Mouse (Mus musculus) common myeloid progenitor, adult 5-6 weeks (primary cell): ENCODE results near the gene Nt5dc2. TPM values are rescaled to one million over a fixed set of nuclear protein-coding genes. Genes with fewer than 3 reads are reported as not detected.

Source experiments
- ATAC-seq: replicated peaks from 2 replicates; pipeline ENCODE4 v1.8.0; 2016; ENCODE audit warnings: low read depth, mild to moderate bottlenecking, moderate TSS enrichment, inconsistent platforms; ENCODE audit not compliant: poor library complexity, severe bottlenecking
- total RNA-seq: library from RNA; stranded (forward); fragments of 200-1000, 187-1606 nt; gene quantifications from 2 replicates; pipeline ENCODE4 v1.2.3, GENCODE M21; 2017

Gene Nt5dc2
- total RNA-seq, 1 experiment from 2014 or later, result 88.3 TPM

DNA sequence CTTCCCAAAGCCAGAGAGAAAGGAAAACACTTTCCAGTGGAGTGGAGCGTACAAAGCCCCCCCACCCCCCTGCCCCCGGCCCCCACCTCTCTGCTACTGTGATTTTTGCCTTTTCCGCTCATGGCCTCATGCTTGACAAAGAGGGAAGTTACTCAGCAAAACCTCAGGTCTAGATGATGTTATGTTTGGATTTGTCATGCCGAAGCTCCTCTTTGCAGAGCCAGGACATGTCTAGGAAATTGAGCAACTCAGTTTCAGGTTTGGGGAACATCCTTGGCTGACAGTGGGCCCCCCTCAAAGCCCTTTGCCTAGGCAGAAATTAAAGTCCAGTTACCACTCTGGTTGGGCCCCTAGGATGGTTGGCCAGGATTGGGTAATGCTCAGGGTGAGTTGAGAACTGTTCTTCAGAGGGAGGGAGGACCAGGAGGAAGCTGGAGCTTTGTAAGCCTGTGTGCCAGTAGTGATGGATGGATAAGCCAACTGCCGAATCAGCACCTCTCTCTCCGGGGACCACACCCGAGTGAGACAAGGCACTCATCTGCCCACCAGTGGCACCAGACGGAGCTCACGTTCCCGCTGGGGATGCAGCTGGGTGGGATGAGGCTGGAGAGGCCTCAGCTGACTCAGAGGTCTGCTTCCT is 35.3 kb downstream of the Nt5dc2 start:
- ATAC-seq, result peak; percentile 67

DNA sequence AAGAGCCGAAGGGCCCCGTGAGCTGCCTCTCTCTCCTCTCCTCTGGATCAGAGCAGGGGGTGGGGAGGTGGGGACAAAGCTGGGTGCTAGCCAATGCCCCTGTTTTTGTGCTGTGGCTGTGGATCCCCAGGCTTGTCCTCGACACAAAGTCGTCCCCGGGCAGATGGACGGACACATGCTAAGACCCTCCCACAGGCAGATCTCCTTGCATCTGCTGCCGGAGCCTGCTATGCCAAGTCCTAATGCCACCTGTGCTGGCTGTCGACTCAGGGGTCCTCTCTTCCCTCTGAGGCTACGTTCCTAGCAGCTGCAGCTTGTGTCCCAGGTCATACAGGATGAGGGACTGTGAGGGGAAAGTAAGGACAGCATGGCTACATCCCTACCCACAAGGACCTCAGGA is 36.0 kb downstream of the Nt5dc2 start:
- no peak for ATAC-seq

DNA sequence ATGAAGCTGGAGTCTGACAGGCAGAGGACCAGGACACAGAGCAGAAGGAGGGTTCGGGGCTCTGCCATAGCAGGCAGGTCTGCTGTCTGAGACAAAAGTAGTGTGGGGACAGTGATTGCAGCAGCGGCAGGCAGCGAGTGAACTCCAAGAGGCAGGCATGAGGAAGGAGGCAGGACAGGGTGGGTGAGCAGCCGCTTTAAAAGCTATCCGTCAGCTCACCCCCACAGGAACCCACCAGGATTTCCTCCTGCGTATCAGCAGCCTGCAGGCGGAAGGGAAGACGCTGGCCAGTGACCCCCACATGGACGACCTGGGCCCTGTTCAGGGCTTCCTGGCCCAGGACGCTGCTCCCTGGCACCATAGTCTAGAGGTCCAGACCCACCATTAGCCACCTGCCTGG is 37.6 kb downstream of the Nt5dc2 start, which contains the start of gene Stab1:
Gene Stab1, minus strand, starts transcription at position 217 of the 400 bp plus-strand sequence.
- ATAC-seq, result peak; percentile 53

DNA sequence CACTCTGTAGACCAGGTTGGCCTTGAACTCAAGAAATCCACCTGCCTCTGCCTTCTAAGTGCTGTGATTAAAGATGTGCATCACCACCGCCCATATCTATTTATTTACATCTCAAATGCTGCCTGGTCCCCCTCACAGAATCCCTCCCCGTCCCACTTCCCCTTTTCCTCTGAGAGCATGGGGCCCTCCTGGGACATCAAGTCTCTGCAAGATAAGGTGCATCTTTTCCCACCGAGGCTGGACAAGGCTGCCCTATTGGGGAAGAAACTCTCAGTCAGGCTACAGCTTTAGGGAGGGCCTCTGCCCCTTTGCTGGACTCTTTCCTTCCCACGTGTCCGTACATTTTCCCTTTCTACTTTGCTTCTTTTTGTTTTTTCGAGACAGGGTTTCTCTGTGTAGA is 38.7 kb downstream of the Nt5dc2 start:
- no peak for ATAC-seq

DNA sequence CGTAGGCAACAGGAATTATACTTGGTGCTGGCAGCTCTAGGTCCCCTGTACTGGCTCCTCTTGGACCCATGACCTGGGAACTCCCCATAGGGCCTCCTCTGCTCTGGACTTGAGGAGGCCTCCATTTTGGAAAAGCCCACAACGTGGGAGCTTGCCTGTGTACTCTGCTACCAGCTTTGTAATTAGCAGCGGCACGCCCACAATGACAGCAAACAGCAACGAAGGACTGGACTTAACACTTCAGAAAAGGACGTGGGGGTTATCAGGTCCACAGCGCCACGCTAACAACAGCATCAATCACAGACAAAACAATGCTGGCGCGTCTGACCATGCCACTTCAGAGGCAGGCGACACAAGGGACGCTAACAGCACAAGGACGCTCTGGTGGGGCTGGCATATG is 40.1 kb downstream of the Nt5dc2 start:
- ATAC-seq, result no peak

DNA sequence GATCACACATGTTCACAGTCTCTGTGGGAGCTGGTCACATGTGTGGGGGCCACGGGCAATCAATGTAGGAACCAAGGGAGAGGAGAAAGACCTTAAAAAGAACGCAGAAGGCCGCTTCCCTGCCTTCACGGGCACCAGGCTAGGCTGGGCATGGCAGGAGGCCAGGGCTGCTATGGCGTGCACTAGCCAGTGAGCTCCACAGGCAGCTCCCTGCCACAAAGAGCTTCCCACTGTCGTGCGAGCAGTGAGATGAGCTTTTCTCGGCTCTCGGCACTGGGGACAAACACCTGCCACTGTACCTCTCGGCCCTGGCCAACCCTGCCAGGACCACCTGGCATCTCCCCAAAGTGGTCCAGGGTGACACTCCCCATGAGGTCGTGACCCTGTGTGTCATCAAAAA is 40.5 kb downstream of the Nt5dc2 start:
- ATAC-seq, result no peak

DNA sequence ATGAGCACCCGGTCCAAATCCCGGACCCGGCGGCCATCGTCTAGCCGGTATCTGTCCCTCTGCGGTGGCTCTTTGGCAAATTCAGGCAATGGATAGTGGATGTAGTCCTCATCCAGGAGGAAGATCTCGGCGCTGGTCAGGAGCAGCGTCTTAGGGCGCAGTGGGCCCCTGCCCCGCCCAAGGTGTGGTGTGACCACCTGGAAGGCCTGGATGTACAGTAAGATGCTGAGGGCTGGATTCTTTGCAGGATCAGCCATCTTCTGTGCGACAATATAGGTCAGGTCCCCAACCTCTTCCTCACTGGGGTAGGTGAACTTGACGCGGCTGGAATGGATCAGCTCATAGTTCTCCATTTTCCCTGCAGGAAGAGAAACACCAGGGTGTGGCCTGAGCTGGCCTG is 41.0 kb downstream of the Nt5dc2 start:
- no peak for ATAC-seq

DNA sequence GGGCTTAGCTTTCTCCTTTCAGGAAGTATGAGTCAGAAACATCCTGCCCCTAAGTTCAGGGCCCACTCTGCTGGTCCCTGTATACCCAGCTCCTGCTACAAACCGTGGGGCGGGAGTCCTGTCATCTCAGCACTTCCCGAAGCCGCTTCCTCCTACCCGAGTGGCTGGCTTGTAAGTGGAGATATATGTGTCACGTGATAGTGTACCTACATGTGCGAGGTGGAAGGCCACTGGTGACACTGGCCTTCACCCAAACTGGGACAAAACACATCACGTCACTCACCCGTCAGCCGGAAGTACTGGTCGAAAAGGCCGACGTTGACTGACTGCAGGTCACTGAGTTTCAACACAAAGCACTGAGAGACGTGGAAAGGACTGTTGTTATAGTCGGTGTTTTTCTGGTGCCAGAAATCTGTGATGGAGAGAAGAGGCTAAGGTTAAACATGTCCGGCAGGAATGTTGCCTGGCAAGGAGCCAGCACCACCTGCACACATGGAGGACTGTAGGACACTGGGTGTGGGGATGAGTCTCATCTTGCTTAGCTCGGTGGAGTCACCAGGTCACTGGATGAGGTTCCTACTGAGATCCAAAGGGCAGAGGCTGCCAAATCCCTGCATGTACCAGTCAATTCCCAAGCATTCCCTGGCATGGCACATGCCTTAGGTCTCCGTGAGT is 42.1 kb downstream of the Nt5dc2 start:
- ATAC-seq, result no peak

DNA sequence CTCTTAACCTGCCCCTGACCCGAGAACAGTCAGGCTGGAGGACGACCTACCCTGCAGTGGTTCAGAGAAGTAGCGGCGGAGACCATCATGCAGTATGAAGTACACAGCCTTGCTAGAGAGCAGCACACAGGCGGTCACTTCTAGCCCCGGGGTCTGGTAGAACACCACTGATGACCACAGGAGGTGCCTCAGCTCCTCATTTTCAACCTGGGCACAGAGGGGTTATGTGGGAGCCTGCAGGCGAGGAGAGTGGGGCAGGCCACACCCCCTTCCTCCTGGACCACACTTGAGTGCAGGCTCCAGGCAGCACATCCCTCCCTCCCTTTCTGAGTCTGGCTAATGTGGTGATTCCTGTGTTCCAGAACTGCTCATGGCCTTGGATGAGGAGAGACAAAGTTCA is 42.7 kb downstream of the Nt5dc2 start:
- no peak for ATAC-seq

DNA sequence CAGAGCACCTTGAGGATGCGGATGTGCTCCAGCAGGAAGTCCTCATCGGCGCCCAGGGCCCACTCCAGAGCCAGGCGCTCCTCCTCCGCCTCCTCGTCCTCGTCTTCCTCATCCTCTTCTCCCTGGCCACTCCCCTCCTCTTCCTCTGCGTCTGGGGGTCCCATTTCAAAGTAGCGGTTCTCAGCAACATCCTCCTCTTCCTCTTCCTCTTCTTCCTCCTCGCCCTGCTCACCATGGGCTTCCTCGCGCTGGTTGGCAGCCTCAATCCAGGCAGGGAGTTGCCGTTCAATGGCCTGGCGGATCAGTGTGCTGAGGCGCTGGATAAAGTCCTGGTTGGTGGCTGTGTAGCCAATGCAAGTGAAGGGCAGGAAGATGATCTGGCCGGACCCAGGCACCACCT is 46.4 kb downstream of the Nt5dc2 start:
- no peak for ATAC-seq

DNA sequence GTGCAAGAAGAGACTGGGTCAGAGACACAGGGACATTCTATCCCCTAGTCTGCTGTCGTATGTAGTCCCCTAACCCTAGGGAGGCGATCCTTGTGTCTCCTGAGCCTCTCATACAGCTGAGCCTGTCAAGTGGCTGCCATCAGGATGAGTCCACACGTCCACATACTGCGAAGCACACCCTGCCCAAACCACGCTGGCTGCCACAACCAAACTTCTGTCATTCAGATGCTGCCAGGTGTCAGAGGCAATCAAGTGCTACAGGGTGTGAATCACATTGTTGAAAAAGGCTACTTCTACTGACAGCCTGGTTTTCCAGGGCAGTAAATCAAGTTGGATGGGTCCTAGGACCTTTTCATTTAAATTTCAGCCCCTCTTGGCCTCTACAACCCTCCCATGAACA is 46.9 kb downstream of the Nt5dc2 start:
- no peak for ATAC-seq

DNA sequence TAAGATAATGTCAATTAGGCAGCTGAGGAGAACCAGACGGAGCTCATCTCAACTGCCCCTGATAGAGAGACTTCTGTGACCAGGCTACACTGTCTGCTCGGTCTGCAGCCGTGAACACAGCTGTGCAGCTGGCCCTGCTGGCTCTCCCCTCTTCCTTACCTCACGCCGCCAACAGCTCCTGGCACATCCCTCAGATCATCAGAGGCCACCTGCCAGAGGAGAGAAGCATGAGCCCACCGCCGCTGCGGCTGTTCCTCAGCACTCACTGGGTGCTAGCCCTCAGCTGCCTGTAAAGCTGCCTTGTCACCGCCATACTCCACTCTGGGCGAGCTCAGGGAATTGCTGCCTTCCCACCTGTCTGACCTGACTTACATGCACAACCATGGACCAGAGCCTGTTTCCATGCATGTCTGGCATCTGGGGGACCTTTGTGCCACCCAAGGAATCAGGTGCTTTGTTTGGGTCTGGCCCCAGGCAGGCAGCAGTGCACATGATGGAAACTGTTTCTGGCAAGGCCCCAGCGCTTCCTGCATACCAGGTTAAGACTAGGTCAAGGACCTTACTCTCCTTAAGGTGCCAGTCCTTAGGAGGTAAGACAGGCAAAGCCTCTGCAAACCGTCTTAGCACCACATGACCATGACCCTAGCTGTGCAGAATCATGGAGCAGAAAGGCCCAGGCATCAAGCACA is 49.0 kb downstream of the Nt5dc2 start:
- no peak for ATAC-seq

DNA sequence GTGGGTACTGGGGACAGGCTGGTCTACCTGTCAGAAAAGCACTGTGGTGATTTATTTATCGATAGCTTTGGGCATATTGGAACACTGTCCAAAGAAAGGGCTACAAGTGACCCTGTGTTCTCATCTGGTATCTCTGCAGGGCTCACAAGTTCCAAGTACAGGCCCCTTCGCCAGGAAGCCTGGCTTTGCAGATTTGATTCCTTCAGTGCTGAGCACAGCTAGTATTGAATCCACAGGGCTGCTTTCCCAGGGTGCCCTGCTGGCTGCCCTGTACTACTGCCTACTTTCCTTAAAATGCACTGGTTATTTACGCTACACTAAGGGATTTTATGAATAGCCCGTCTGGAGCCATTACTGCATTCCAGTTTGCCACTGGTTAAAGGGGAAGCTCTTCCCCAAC is 50.7 kb downstream of the Nt5dc2 start:
- no peak for ATAC-seq

DNA sequence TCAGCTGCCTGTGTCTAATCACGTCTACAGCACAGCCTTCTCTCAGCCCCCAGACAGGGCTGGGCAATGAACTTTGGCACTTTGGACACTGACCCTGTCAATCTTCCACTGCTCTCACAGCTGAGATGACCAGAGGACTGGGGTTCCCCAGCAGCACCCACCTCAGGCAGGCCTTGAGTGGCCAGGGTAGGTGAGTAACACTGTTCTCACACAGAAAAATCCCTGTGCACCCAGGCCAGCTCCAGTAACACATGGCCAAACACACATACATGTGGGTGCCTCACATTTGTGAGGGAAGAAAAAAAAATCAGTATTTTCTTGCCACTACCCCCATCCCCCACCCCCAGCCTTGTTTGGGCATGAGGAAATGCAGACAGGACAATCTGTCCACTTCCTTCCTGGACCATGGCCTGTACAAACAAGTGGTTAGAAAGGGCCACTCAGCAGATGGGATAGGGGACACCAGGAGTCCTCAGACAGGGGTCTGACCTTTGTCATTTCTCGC is 52.0 kb downstream of the Nt5dc2 start:
- no peak for ATAC-seq

DNA sequence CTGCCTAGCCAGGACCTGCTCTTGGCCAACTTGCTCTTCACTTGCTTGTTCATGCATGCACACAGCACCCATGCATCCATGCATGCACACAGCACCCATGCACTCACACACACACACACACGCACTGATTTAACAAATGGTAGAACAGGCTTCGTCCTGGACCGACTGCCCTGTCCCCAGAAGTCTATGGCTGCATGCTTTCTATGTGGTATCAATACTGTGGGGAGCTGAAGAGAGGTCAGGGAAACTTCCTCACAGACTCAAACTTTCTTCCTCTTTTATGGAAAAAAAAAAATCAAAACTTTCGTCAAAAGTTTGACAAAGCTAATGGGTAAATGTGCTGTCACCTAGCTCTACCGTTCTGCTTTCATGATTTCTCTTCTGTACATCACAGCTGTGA is 52.7 kb downstream of the Nt5dc2 start:
- ATAC-seq, result peak; percentile 35; the same call in 1 of the 2 replicates

DNA sequence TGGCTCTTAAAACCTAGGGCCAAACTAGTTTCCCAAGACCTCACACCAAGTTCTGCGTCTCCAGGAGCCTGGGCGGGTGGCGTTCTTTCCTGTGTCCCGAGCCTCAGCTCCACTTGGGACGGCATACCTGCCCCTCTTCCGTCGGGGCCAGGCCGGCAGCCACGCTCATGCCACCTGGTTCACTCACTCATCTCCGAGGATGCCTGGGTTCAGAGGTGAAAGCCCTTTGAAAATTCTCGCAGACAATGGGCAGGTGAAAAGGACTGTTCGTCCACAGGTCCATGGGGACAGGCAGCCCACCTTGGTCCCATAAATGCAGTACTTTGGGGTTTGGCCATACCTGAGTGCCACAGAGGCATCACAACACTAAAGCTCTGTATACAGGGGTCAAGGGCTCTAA is 53.3 kb downstream of the Nt5dc2 start:
- no peak for ATAC-seq

DNA sequence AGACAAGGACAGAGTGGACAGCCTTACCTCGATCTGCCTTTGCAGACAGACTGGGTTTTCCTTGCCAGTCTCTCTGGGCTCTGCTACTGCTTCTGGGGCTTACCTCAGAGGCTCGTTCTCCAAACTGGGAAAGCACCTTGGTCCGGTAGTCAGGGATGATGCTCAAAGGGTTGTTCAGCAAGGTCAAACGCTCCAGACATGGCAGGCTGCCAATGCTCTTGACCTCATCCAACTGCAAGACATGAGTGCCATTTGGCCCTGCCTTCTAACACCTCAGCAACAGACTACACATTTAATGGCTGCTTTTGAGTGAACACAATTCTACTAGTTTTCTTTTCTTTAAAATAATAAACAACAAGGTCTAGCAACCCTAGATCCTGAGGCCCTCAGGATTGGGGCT is 55.8 kb downstream of the Nt5dc2 start:
- ATAC-seq, result no peak
